Mouse (Mus musculus): ENCODE data around the gene 2310057M21Rik. TPM values are rescaled to one million over a fixed set of nuclear protein-coding genes. Genes with fewer than 3 reads are reported as not detected.

2310057M21Rik gene
- polyA plus RNA-seq, 1 experiment from 2014 or later, result 28.7 TPM

DNA sequence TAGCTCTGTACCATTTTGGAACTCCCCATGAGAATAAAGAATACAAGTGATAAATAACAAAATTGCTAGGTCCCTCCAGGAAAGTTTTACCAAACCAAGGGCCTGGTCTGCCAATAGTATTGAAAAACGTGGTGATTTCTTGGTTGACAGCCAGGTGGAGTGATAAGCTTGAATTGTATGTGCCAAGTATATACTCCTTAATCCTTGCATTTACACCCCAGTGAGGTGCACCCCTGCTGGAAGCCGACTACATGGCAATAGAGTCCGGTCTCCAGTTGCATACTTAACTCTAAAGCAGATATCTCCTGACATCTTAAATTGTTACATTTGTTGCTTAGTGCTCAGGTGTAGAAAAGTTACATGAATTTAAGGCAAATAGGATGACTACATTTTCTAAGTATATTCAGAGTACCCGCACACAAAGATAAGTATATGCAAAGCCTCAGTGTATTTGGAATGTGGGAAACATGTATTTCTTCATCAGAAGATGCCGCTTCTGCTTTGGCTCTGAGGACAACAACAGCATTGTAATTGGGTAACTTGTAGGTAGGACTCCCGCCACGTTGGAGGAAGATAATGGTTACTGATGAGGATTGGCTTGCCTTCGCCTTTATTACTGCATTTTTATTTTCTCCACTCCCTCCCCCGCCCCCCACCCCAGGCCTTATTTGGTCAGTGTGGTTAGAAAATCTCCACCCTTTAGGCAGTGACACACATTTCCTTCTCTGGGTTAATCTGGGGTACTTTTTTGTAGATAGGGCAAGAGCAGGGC lies 9.5 kb upstream of the 2310057M21Rik start:
- H3K27ac ChIP-seq (ENCODE audit: low read depth, low read length), result no peak overlapping the region
- H3K4me3 ChIP-seq (ENCODE audit: low read depth, low read length), result peak overlapping the region; percentile 53
- peak overlapping the region; percentile 77 for H3K9ac ChIP-seq (ENCODE audit: low read length)
- peak overlapping the region; percentile 68 for H3K4me2 ChIP-seq (ENCODE audit: low read depth)
- H3K27me3 ChIP-seq (ENCODE audit: control insufficient read depth, insufficient read depth, low read length), result no peaks in the 10 kb centered on the region
- peak; percentile 14 for DNase-seq (ENCODE audit: low spot score)
- WGBS, result 73% methylated on average over 9 of the region's 9 CpGs
- H3K36me3 ChIP-seq (ENCODE audit: control insufficient read depth, insufficient read depth, low read length), result no peaks in the 10 kb centered on the region
- no peaks in the 10 kb centered on the region for H3K9me3 ChIP-seq (ENCODE audit: control insufficient read depth, low read length)
- peaks cover 5% of the 10 kb centered on the region; the same call in 1 of the 2 replicates for H3K4me1 ChIP-seq (ENCODE audit: control insufficient read depth, insufficient read depth, low read length)
- no peak for ATAC-seq (ENCODE audit: insufficient read depth, low FRiP score, low TSS enrichment)

DNA sequence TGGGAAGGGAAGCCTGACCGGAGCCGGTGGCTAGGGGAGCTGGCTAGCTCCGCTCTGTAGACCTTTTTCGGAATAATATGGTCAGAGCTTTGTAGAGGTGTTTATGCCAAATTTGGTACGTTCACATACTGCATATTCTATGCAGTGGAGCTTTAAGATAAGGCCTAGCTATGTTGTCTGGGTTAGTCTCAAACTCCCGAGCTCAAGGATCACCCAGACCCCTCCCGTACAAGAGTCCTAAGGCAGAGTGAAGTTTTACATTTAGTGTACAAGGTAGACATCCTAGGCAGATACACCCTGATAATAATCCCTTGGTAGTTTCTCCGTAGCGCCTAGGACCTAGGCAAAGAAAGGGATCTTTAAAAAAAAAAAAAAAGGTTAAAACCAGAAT lies 8.9 kb upstream of the 2310057M21Rik start:
- Histone ChIP-seq H3K9me3 (ENCODE audit: control insufficient read depth, low read length) (no peaks in the 10 kb centered on the region), H3K4me3 (ENCODE audit: low read depth, low read length) (peak overlapping the region; percentile 53), H3K9ac (ENCODE audit: low read length) (peak overlapping the region; percentile 77), H3K36me3 (ENCODE audit: control insufficient read depth, insufficient read depth, low read length) (no peaks in the 10 kb centered on the region), H3K4me1 (ENCODE audit: control insufficient read depth, insufficient read depth, low read length) (peaks cover 5% of the 10 kb centered on the region; the same call in 1 of the 2 replicates), H3K27me3 (ENCODE audit: control insufficient read depth, insufficient read depth, low read length) (no peaks in the 10 kb centered on the region), H3K4me2 (ENCODE audit: low read depth) (peak overlapping the region; percentile 68), H3K27ac (ENCODE audit: low read depth, low read length) (peak overlapping the region; percentile 71)
- DNase-seq (ENCODE audit: low spot score) (no peak), ATAC-seq (ENCODE audit: insufficient read depth, low FRiP score, low TSS enrichment) (peak; percentile 41)
- WGBS, result 7% methylated on average over 9 of the region's 9 CpGs

DNA sequence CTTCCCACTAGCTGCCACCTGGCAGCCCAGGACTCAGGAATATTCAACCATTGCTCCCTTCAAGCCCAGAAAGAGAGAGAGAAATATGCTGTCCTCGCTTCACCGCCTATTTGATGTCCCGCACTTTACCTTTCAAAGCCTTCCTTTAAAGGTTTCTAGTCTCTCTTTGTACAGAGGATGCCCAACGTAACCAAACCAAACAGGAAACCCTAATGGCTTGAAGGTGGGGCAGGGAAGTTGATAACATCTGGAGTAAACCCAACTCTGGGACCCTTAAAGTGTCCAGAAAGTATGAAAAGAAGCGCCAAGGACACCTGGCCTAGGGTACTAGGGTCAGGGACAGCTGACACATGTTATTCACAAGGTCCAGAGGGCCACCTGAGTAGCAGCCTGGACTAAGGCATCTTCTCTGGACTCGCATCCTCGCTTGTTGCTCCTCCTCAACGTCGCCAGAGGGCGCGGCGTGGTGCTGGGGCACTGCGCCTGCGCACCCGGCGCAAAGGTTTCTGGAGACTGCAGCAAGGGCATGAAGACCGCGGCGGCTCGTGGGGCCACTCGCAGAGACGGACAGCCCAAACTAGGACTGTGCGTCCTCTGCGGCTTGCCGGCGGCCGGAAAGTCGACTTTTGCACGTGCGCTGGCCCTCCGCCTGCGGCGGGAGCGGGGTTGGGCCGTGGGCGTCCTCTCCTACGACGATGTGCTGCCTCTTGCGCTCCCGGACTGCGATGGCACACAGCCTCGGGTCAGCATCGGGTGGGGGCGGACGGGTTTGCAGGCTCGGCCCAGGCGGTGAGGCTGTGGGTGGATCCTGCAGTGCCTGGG lies 8.3 kb upstream of the 2310057M21Rik start, which contains the start of gene Pstk:
Gene Pstk (plus strand): TSS at position 494 of the 822 bp plus-strand sequence.
- no peaks in the 10 kb centered on the region for H3K9me3 ChIP-seq (ENCODE audit: control insufficient read depth, low read length)
- H3K27me3 ChIP-seq (ENCODE audit: control insufficient read depth, insufficient read depth, low read length), result no peaks in the 10 kb centered on the region
- peak within 1 kb of the TSS; percentile 77 for H3K9ac ChIP-seq (ENCODE audit: low read length)
- H3K36me3 ChIP-seq (ENCODE audit: control insufficient read depth, insufficient read depth, low read length), result no peaks in the 10 kb centered on the region
- H3K4me1 ChIP-seq (ENCODE audit: control insufficient read depth, insufficient read depth, low read length), result peaks cover 5% of the 10 kb centered on the region; the same call in 1 of the 2 replicates
- peak; percentile 85 for ATAC-seq (ENCODE audit: insufficient read depth, low FRiP score, low TSS enrichment)
- H3K4me3 ChIP-seq (ENCODE audit: low read depth, low read length), result peak within 1 kb of the TSS; percentile 53
- DNase-seq (ENCODE audit: low spot score), result peak; percentile 94
- peak within 1 kb of the TSS; percentile 68 for H3K4me2 ChIP-seq (ENCODE audit: low read depth)
- peak within 1 kb of the TSS; percentile 71 for H3K27ac ChIP-seq (ENCODE audit: low read depth, low read length)
- WGBS, result 5% methylated on average over 47 of the region's 47 CpGs

DNA sequence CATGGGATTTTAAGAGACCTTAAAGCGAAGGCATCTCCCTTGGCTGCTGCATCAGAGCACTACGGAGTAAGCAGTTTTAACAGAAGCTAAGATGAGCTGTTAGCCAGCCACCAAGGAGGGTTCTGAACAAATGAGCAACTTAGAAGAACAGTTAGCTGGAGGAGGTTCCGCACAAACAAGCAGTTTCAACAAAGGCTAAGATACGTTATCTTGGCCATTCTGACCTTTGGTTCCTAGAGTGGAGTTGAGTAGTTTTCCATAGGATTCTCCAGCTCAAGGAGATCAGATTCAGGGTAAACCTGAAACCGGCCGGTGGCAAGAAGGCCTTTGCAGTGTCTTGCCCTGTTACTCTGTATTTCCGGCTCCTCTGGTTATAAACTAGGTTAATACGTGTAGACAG lies 1.6 kb upstream of the 2310057M21Rik start:
- no peaks in the 10 kb centered on the region for H3K27me3 ChIP-seq (ENCODE audit: control insufficient read depth, insufficient read depth, low read length)
- no peaks in the 10 kb centered on the region for H3K36me3 ChIP-seq (ENCODE audit: control insufficient read depth, insufficient read depth, low read length)
- H3K4me1 ChIP-seq (ENCODE audit: control insufficient read depth, insufficient read depth, low read length), result peaks cover 11% of the 10 kb centered on the region
- H3K9ac ChIP-seq (ENCODE audit: low read length), result no peak overlapping the region
- DNase-seq (ENCODE audit: low spot score), result no peak
- ATAC-seq (ENCODE audit: insufficient read depth, low FRiP score, low TSS enrichment), result no peak
- H3K4me2 ChIP-seq (ENCODE audit: low read depth), result no peak overlapping the region
- H3K9me3 ChIP-seq (ENCODE audit: control insufficient read depth, low read length), result no peaks in the 10 kb centered on the region
- H3K27ac ChIP-seq (ENCODE audit: low read depth, low read length), result no peak overlapping the region
- 92% methylated on average over 8 of the region's 8 CpGs for WGBS
- no peak overlapping the region for H3K4me3 ChIP-seq (ENCODE audit: low read depth, low read length)

DNA sequence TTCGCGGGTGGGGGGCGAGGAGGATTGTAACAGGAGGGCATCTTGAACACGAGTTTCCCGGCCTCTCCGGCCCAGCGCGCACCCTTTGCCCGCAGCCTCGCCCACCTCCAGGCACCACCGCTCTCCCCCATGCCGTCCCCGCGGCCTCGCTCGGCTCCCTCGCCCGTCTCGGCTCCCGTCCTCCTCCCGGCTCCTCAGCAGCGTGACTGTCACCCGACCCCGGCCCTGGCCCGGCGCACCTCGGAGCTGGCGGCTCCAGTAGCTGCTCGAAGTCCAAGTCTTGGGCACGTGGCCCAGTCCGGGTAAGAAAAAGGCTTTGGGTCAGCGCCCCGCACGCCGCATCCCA lies 317 bp downstream of the 2310057M21Rik start:
- no peaks in the 10 kb centered on the region for H3K27me3 ChIP-seq (ENCODE audit: control insufficient read depth, insufficient read depth, low read length)
- H3K9ac ChIP-seq (ENCODE audit: low read length), result peak overlapping the region; percentile 88
- peak; percentile 72 for ATAC-seq (ENCODE audit: insufficient read depth, low FRiP score, low TSS enrichment)
- peak overlapping the region; percentile 81 for H3K4me3 ChIP-seq (ENCODE audit: low read depth, low read length)
- WGBS, result under 1% methylated on average over 34 of the region's 35 CpGs
- peaks cover 3% of the 10 kb centered on the region; the same call in 1 of the 2 replicates for H3K36me3 ChIP-seq (ENCODE audit: control insufficient read depth, insufficient read depth, low read length)
- H3K9me3 ChIP-seq (ENCODE audit: control insufficient read depth, low read length), result no peaks in the 10 kb centered on the region
- peaks cover 11% of the 10 kb centered on the region for H3K4me1 ChIP-seq (ENCODE audit: control insufficient read depth, insufficient read depth, low read length)
- no peak for DNase-seq (ENCODE audit: low spot score)
- peak overlapping the region; percentile 78; the same call in 1 of the 2 replicates for H3K27ac ChIP-seq (ENCODE audit: low read depth, low read length)
- H3K4me2 ChIP-seq (ENCODE audit: low read depth), result peak overlapping the region; percentile 93

DNA sequence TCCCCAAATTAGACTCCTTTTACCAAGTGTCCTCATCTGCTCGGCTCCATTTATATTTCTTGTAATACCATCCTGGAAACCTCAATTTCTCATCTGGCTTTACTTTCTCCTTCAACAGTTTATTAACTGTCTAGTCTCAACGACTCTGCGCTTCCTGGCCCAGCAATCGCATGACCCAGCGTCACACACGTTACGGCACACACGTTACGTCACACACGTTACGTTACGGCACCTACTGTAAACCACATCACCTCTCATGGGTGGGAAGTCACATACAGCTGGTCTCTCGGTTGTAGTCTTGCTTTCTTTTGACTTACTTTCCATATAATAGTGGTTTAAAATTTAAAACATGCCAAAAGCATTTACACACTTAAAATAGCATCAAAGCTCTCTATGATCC lies 6.5 kb downstream of the 2310057M21Rik start:
- DNase-seq (ENCODE audit: low spot score) (no peak), ATAC-seq (ENCODE audit: insufficient read depth, low FRiP score, low TSS enrichment) (no peak)
- Histone ChIP-seq H3K4me2 (ENCODE audit: low read depth) (no peak overlapping the region), H3K9me3 (ENCODE audit: control insufficient read depth, low read length) (no peaks in the 10 kb centered on the region), H3K9ac (ENCODE audit: low read length) (no peak overlapping the region), H3K4me3 (ENCODE audit: low read depth, low read length) (no peak overlapping the region), H3K36me3 (ENCODE audit: control insufficient read depth, insufficient read depth, low read length) (peaks cover 3% of the 10 kb centered on the region; the same call in 1 of the 2 replicates), H3K4me1 (ENCODE audit: control insufficient read depth, insufficient read depth, low read length) (peaks cover under 1% of the 10 kb centered on the region; the same call in 1 of the 2 replicates), H3K27me3 (ENCODE audit: control insufficient read depth, insufficient read depth, low read length) (no peaks in the 10 kb centered on the region), H3K27ac (ENCODE audit: low read depth, low read length) (no peak overlapping the region)
- WGBS, result 97% methylated on average over 13 of the region's 13 CpGs

DNA sequence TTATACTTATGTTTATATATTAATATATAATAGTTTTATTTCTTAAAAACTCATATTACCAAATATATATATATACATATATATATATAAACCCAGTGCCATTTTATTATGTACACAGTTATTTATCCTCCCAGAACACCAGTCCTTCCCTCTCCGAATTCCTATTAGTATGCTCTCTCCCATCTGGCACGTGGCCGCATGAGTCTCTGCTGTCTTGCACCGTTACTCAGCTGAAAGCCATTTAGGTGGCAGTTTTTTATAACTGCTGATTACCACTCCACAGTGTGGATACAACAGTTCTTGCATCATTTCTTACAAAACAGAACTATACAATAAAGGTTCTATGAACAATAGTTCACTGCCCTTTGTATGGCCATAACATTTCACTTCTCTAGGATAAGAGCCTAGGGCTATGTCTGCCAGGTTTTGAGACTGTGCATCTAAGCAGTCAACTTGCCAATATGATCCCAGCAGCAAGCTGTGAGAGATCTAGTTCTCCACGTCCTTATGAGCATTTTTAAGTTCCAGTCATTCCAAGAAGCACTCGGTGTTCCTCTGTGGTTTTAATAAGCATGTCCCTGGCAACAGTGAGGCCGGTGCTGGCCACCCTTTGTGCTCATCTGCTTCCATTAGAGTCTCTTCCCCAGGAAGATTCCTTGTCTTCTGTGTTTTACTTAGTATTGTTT lies 16.6 kb downstream of the 2310057M21Rik start:
- 80% methylated on average over 7 of the region's 7 CpGs for WGBS
- peaks cover 3% of the 10 kb centered on the region; the same call in 1 of the 2 replicates for H3K36me3 ChIP-seq (ENCODE audit: control insufficient read depth, insufficient read depth, low read length)
- no peak overlapping the region for H3K9ac ChIP-seq (ENCODE audit: low read length)
- H3K4me2 ChIP-seq (ENCODE audit: low read depth), result no peak overlapping the region
- no peak overlapping the region for H3K4me3 ChIP-seq (ENCODE audit: low read depth, low read length)
- no peak overlapping the region for H3K27ac ChIP-seq (ENCODE audit: low read depth, low read length)
- H3K4me1 ChIP-seq (ENCODE audit: control insufficient read depth, insufficient read depth, low read length), result no peaks in the 10 kb centered on the region
- no peaks in the 10 kb centered on the region for H3K9me3 ChIP-seq (ENCODE audit: control insufficient read depth, low read length)
- no peak for DNase-seq (ENCODE audit: low spot score)
- no peak for ATAC-seq (ENCODE audit: insufficient read depth, low FRiP score, low TSS enrichment)
- H3K27me3 ChIP-seq (ENCODE audit: control insufficient read depth, insufficient read depth, low read length), result no peaks in the 10 kb centered on the region

DNA sequence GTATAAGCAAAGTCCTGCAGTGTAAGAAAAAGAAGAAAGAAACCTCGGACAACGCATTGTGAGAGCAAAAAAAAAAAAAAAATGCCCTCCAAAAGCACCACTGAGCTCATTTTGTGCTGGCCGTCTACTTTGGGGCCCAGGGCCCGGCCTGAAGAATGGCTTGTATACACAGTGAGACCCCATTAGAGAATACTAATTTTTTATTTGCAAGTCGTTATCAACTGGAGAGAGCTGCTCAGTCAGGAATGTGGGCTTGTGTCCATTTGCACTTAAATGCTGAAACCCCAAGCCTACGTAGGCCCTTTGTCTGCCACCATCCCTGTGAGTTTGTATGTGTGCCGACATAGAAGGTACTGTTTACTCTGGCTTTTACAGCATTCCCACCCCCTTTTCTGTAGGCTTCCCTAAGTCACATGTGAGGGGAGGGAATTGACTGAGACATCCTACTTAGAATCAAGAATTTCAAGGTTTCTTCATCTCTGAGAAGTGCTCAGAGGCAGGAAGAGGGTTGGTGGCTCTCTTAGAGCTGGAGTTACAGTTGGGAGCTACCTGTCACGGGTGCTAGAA lies 25.0 kb downstream of the 2310057M21Rik start:
- ATAC-seq (ENCODE audit: insufficient read depth, low FRiP score, low TSS enrichment) (no peak), DNase-seq (ENCODE audit: low spot score) (no peak)
- Histone ChIP-seq H3K4me2 (ENCODE audit: low read depth) (no peak overlapping the region), H3K4me1 (ENCODE audit: control insufficient read depth, insufficient read depth, low read length) (no peaks in the 10 kb centered on the region), H3K4me3 (ENCODE audit: low read depth, low read length) (no peak overlapping the region), H3K9me3 (ENCODE audit: control insufficient read depth, low read length) (no peaks in the 10 kb centered on the region), H3K9ac (ENCODE audit: low read length) (no peak overlapping the region), H3K27ac (ENCODE audit: low read depth, low read length) (no peak overlapping the region), H3K27me3 (ENCODE audit: control insufficient read depth, insufficient read depth, low read length) (no peaks in the 10 kb centered on the region), H3K36me3 (ENCODE audit: control insufficient read depth, insufficient read depth, low read length) (peaks cover 5% of the 10 kb centered on the region; the same call in 1 of the 2 replicates)
- WGBS, result 58% methylated on average over 8 of the region's 8 CpGs
